Mouse (Mus musculus): Measurements from ENCODE around the gene Wipi1. TPM values are rescaled to one million over a fixed set of nuclear protein-coding genes. Genes with fewer than 3 reads are reported as not detected.

The Wipi1 gene
- polyA plus RNA-seq, 1 experiment from 2014 or later = 21.3 TPM

DNA sequence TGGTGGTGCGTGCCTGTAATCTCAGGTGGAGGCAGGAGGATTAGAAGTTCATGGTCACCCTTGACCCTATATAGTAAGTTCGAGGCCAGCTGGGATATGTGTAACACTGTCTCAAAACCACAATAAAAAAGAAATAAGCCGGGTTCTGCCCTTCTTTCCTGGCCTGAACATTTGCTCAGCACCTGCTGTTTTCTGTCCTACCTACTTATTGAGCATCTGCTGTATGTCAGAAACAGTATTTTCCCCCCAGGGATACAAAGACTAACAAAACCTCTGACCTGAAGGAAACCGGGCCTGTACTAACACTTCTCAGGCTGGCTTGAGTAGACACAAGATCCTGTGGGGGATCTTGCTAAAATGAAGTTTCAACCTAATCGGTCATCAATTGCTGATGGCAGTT lies 74.8 kb downstream of the Wipi1 start:
- Histone ChIP-seq H3K27ac (ENCODE audit: low read length) (no peak overlapping the region), H3K4me2 (replicated peaks; ENCODE audit: low read depth, low read length) (no peak overlapping the region), H3K9me3 (ENCODE audit: control insufficient read depth, low read depth, low read length) (no peaks in the 10 kb centered on the region), H3K27me3 (ENCODE audit: control insufficient read depth, insufficient read depth, low read length) (no peaks in the 10 kb centered on the region), H3K4me3 (ENCODE audit: low read depth, low read length) (no peak overlapping the region), H3K4me1 (ENCODE audit: control insufficient read depth, insufficient read depth, low read length) (no peaks in the 10 kb centered on the region), H3K9ac (replicated peaks; ENCODE audit: low read depth, low read length) (no peak overlapping the region), H3K36me3 (ENCODE audit: control insufficient read depth, insufficient read depth, low read length) (no peaks in the 10 kb centered on the region)
- 58% methylated on average over 5 of the region's 5 CpGs for WGBS
- no peak for ATAC-seq (ENCODE audit: insufficient number of reproducible peaks, insufficient read depth, low FRiP score, low read depth)

- Histone ChIP-seq H3K27me3 (ENCODE audit: control insufficient read depth, insufficient read depth, low read length) (no peaks in the 10 kb centered on the region), H3K4me2 (replicated peaks; ENCODE audit: low read depth, low read length) (no peak overlapping the region), H3K9ac (replicated peaks; ENCODE audit: low read depth, low read length) (no peak overlapping the region), H3K36me3 (ENCODE audit: control insufficient read depth, insufficient read depth, low read length) (no peaks in the 10 kb centered on the region), H3K4me3 (ENCODE audit: low read depth, low read length) (no peak overlapping the region), H3K9me3 (ENCODE audit: control insufficient read depth, low read depth, low read length) (no peaks in the 10 kb centered on the region), H3K4me1 (ENCODE audit: control insufficient read depth, insufficient read depth, low read length) (no peaks in the 10 kb centered on the region), H3K27ac (ENCODE audit: low read length) (no peak overlapping the region)
- 84% methylated on average over 6 of the region's 6 CpGs for WGBS
- no peak for ATAC-seq (ENCODE audit: insufficient number of reproducible peaks, insufficient read depth, low FRiP score, low read depth)
Measured at GRCm38 (mm10) chr11:109535966-109536365, 75.8 kb downstream of the Wipi1 start.

GRCm38 (mm10) chr11:109530030-109530429 lies 81.7 kb downstream of the Wipi1 start:
- Histone ChIP-seq H3K27me3 (ENCODE audit: control insufficient read depth, insufficient read depth, low read length) (no peaks in the 10 kb centered on the region), H3K27ac (ENCODE audit: low read length) (no peak overlapping the region), H3K36me3 (ENCODE audit: control insufficient read depth, insufficient read depth, low read length) (no peaks in the 10 kb centered on the region), H3K4me2 (replicated peaks; ENCODE audit: low read depth, low read length) (no peak overlapping the region), H3K4me3 (ENCODE audit: low read depth, low read length) (no peak overlapping the region), H3K4me1 (ENCODE audit: control insufficient read depth, insufficient read depth, low read length) (no peaks in the 10 kb centered on the region), H3K9me3 (ENCODE audit: control insufficient read depth, low read depth, low read length) (no peaks in the 10 kb centered on the region), H3K9ac (replicated peaks; ENCODE audit: low read depth, low read length) (no peak overlapping the region)
- no peak for ATAC-seq (ENCODE audit: insufficient number of reproducible peaks, insufficient read depth, low FRiP score, low read depth)
- 79% methylated on average over 4 of the region's 4 CpGs for WGBS

- no peak overlapping the region for H3K9ac ChIP-seq (replicated peaks; ENCODE audit: low read depth, low read length)
- no peak for ATAC-seq (ENCODE audit: insufficient number of reproducible peaks, insufficient read depth, low FRiP score, low read depth)
- no peak overlapping the region for H3K27ac ChIP-seq (ENCODE audit: low read length)
- 89% methylated on average over 4 of the region's 4 CpGs for WGBS
- no peaks in the 10 kb centered on the region for H3K9me3 ChIP-seq (ENCODE audit: control insufficient read depth, low read depth, low read length)
- H3K36me3 ChIP-seq (ENCODE audit: control insufficient read depth, insufficient read depth, low read length) = no peaks in the 10 kb centered on the region
- no peaks in the 10 kb centered on the region for H3K4me1 ChIP-seq (ENCODE audit: control insufficient read depth, insufficient read depth, low read length)
- no peak overlapping the region for H3K4me2 ChIP-seq (replicated peaks; ENCODE audit: low read depth, low read length)
- no peaks in the 10 kb centered on the region for H3K27me3 ChIP-seq (ENCODE audit: control insufficient read depth, insufficient read depth, low read length)
- no peak overlapping the region for H3K4me3 ChIP-seq (ENCODE audit: low read depth, low read length)
Measured at GRCm38 (mm10) chr11:109525571-109525970, 86.2 kb downstream of the Wipi1 start.

- WGBS = 77% methylated on average over 5 of the region's 5 CpGs
- Histone ChIP-seq H3K4me2 (replicated peaks; ENCODE audit: low read depth, low read length) (no peak overlapping the region), H3K27ac (ENCODE audit: low read length) (no peak overlapping the region), H3K36me3 (ENCODE audit: control insufficient read depth, insufficient read depth, low read length) (no peaks in the 10 kb centered on the region), H3K4me1 (ENCODE audit: control insufficient read depth, insufficient read depth, low read length) (no peaks in the 10 kb centered on the region), H3K9ac (replicated peaks; ENCODE audit: low read depth, low read length) (no peak overlapping the region), H3K4me3 (ENCODE audit: low read depth, low read length) (no peak overlapping the region), H3K9me3 (ENCODE audit: control insufficient read depth, low read depth, low read length) (no peaks in the 10 kb centered on the region), H3K27me3 (ENCODE audit: control insufficient read depth, insufficient read depth, low read length) (no peaks in the 10 kb centered on the region)
- ATAC-seq (ENCODE audit: insufficient number of reproducible peaks, insufficient read depth, low FRiP score, low read depth) = no peak
Measured at GRCm38 (mm10) chr11:109524869-109525268, 86.9 kb downstream of the Wipi1 start.

Other genes starting within 250 kb of the Wipi1 start
- gene Gna13, start 249.1 kb downstream of the Wipi1 start, polyA plus RNA-seq (2014; fragmentation: Nextera tagmentation; extraction: Ambion mirVana) = 34.0 and 35.7 TPM in 2 replicates
- gene 9930022D16Rik, start 198.1 kb downstream of the Wipi1 start, polyA plus RNA-seq (2014; fragmentation: Nextera tagmentation; extraction: Ambion mirVana) = not detected in 2 replicates
- gene Amz2, start 186.0 kb downstream of the Wipi1 start, polyA plus RNA-seq (2014; fragmentation: Nextera tagmentation; extraction: Ambion mirVana) = 42.8 and 46.6 TPM in 2 replicates
- 3.5 TPM in 2 replicates for gene Arsg, start 138.6 kb downstream of the Wipi1 start, polyA plus RNA-seq (2014; fragmentation: Nextera tagmentation; extraction: Ambion mirVana)
- 4.4 and 6.7 TPM in 2 replicates for gene Slc16a6, start 138.4 kb downstream of the Wipi1 start, polyA plus RNA-seq (2014; fragmentation: Nextera tagmentation; extraction: Ambion mirVana)
- gene Prkar1a, start 37.4 kb upstream of the Wipi1 start, polyA plus RNA-seq (2014; fragmentation: Nextera tagmentation; extraction: Ambion mirVana) = 340 and 351 TPM in 2 replicates
- gene Fam20a, start 110.3 kb upstream of the Wipi1 start, polyA plus RNA-seq (2014; fragmentation: Nextera tagmentation; extraction: Ambion mirVana) = 0.86 and 1.2 TPM in 2 replicates
- not detected in 2 replicates for gene 1700012B07Rik, start 216.1 kb upstream of the Wipi1 start, polyA plus RNA-seq (2014; fragmentation: Nextera tagmentation; extraction: Ambion mirVana)